Mouse (Mus musculus) heart, postnatal 10 days (tissue): ENCODE results near the gene Olfr31. TPM values are rescaled to one million over a fixed set of nuclear protein-coding genes. Genes with fewer than 3 reads are reported as not detected.

Source experiments
- DNase-seq, 2 experiments: peaks; one replicate each; pipeline ENCODE4 v3.0.0; 2021
- intact Hi-C: fragments of 180-260 bp; cut with DNase I; formaldehyde crosslinking; loops from one replicate; pipeline ENCODE4 v1.15.1; 2025
- total RNA-seq, 2 experiments: library from RNA; stranded (reverse); gene quantifications; 2 replicates each; pipeline ENCODE4 v1.2.3; 2021

The Olfr31 gene
- total RNA-seq = not detected

- intact Hi-C loops = no loop called here
- no peak for DNase-seq
Observed at GRCm38 (mm10) chr14:14322528-14322927, at the start of gene Olfr31. Gene Olfr31, plus strand, starts transcription at chr14:14322828.

- DNase-seq = peak; percentile 12 to 16
- intact Hi-C loops = no loop called here
Observed at GRCm38 (mm10) chr14:14294426-14294825, 28.2 kb upstream of the Olfr31 start.

- intact Hi-C loops = no loop called here
- DNase-seq = no peak
Observed at GRCm38 (mm10) chr14:14308938-14309337, 13.7 kb upstream of the Olfr31 start.

- no peak for DNase-seq
- intact Hi-C loops = no loop called here
Observed at GRCm38 (mm10) chr14:14309416-14309815, 13.2 kb upstream of the Olfr31 start.

- peak; percentile 93 to 96 for DNase-seq
- intact Hi-C loops = loop anchor here (10.0 kb wide), 4 partner anchors 220 to 520 kb away; partner anchors contain the start of genes Psmd6 and Slc4a7
Observed at GRCm38 (mm10) chr14:14345113-14345871, 22.7 kb downstream of the Olfr31 start.

GRCm38 (mm10) chr14:14345948-14346812 is 23.6 kb downstream of the Olfr31 start, which contains the start of gene Il3ra:
Gene Il3ra, plus strand, starts transcription at chr14:14346275.
- DNase-seq = peak; percentile 81 to 83
- intact Hi-C loops = loop anchor here (10.0 kb wide), 4 partner anchors 221 to 519 kb away; partner anchors contain the start of genes Psmd6 and Slc4a7

- DNase-seq = no peak
- intact Hi-C loops = loop anchor here (10.0 kb wide), 4 partner anchors 222 to 518 kb away; partner anchors contain the start of genes Psmd6 and Slc4a7
Observed at GRCm38 (mm10) chr14:14346813-14347100, 24.1 kb downstream of the Olfr31 start.

- intact Hi-C loops = loop anchor here (10.0 kb wide), 4 partner anchors 222 to 518 kb away; partner anchors contain the start of genes Psmd6 and Slc4a7
- peak; percentile 18 to 64 for DNase-seq
Observed at GRCm38 (mm10) chr14:14347151-14347835, 24.7 kb downstream of the Olfr31 start.

GRCm38 (mm10) chr14:14347836-14348621 is 25.4 kb downstream of the Olfr31 start:
- DNase-seq = peak; percentile 4 to 43
- intact Hi-C loops = loop anchor here (10.0 kb wide), 4 partner anchors 223 to 517 kb away; partner anchors contain the start of genes Psmd6 and Slc4a7

- intact Hi-C loops = loop anchor here (10.0 kb wide), 4 partner anchors 224 to 516 kb away; partner anchors contain the start of genes Psmd6 and Slc4a7
- DNase-seq = peak in 1 of 2 experiments; percentile 9
Observed at GRCm38 (mm10) chr14:14348674-14349401, 26.2 kb downstream of the Olfr31 start.

- intact Hi-C loops = loop anchor here (10.0 kb wide), 4 partner anchors 225 to 515 kb away; partner anchors contain the start of genes Psmd6 and Slc4a7
- peak; percentile 6 to 25 for DNase-seq
Observed at GRCm38 (mm10) chr14:14349485-14350262, 27.0 kb downstream of the Olfr31 start.

GRCm38 (mm10) chr14:14350263-14351147 is 27.9 kb downstream of the Olfr31 start:
- intact Hi-C loops = no loop called here
- peak in 1 of 2 experiments; percentile 1 for DNase-seq

GRCm38 (mm10) chr14:14351148-14351455 is 28.5 kb downstream of the Olfr31 start:
- peak in 1 of 2 experiments; percentile 3 for DNase-seq
- intact Hi-C loops = no loop called here

- peak in 1 of 2 experiments; percentile 6 for DNase-seq
- intact Hi-C loops = no loop called here
Observed at GRCm38 (mm10) chr14:14351721-14352590, 29.3 kb downstream of the Olfr31 start.

GRCm38 (mm10) chr14:14352606-14353005 is 30.0 kb downstream of the Olfr31 start:
- intact Hi-C loops = no loop called here
- peak in 1 of 2 experiments; percentile 2 for DNase-seq

GRCm38 (mm10) chr14:14353081-14353732 is 30.6 kb downstream of the Olfr31 start:
- intact Hi-C loops = no loop called here

More at GRCm38 (mm10) chr14:14353081-14353732, 30.6 kb downstream of the Olfr31 start:
- peak in 1 of 2 experiments; percentile 2 for DNase-seq
